Mouse (Mus musculus): ENCODE measurements at regions not wholly inside any gene's neighbourhood (a gene's known extent, or its start where the extent isn't known, plus 50 kb on each side); places are given as distances from the start of the nearest gene placed in this dataset.

DNA sequence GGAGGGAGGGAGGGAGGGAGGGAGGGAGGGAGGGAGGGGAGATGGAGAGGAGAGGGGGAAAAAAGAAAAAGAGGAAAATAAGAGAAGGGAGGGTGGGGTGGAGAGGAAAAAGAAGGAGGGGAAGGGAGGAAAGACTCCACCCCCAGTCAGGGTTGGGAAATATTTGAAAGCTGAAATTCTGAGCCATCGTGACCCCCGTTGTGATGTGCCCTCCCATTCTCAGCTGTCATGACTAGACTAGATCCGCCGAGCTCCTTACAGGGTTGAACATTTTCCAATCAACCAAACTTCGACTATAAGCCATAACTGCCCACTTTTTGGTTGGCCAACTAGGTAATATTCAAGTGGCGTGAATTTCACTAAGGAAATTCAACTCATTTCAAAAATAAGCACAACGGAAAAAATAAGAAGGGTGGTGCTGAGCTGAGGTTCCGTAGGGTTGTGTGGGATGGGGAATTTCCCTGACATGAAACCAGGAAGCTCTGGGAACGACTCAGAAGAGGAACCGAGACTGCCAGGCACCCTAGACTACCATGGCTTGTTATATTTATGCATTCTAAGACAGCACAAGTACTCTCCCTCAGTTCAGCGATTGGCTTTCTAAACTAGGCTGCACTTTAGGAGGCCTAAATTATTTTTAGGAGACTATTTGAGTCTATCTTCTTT, 234.4 kb downstream of the Epha4 start:
- no peak for DNase-seq

DNA sequence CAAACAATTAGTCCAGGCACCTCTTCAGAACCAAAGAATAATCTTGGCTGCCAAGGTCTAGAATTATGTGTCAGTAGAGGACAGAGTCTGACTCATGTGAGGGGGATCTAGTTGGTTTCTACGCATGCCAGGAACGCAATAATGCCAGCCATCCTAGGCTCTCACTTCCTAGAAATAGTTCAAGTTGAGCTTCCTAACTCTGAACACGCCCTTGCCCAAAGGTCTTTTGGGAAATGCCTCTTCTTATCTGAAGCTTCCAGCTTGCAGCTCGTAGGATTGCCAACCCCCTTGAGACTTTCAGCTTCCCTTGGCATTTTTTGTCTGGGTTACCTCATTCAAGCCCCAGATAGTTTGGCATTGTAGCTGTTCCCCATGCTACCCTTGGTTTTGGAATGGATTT, 233.1 kb downstream of the Epha4 start:
- no peak for DNase-seq

GRCm38 (mm10) chr1:77298713-77299132, 216.2 kb downstream of the Epha4 start:
- DNase-seq, result no peak

DNA sequence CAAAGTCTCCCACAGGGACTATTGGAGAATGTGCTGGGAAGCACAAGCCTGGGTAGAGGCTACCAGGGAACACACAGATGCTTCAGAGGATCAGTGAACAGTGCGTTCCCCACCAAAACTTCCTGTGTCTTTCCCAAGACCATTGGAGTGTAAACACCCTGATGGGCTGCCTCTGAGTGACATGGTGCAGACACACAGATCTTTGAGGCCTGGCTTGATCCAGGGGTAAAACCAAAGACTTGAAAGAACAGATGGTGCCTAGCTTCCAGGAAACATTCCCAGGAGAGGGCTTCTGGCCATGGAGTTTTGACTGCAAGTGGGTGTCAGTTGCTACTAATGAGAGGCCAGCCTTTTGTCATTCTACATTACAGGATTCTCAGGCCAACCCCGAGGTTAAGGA, 214.1 kb downstream of the Epha4 start:
- no peak for DNase-seq

GRCm38 (mm10) chr1:77304770-77305169, 210.1 kb downstream of the Epha4 start:
- no peak for DNase-seq

GRCm38 (mm10) chr1:77307745-77308144, 207.1 kb downstream of the Epha4 start:
- no peak for DNase-seq

DNA sequence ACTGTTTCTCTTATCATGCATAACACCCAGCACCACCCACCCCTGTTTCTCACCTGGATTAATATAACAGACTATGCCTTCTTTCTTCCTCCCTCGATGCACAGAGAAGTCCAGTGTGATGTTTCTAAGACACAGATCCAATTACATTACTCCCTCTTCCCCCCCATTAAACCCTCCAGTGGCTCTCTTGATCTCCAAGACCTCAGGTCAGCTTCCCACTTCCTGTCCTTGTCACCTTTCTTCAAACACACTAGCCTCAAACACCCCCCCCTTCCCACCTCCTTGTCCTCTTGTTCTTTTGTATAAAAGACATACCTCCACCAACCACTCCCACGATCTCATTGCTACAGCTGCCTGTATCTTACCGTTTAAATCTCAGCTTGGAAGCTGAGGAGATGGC, 201.8 kb downstream of the Epha4 start:
- DNase-seq, result no peak

DNA sequence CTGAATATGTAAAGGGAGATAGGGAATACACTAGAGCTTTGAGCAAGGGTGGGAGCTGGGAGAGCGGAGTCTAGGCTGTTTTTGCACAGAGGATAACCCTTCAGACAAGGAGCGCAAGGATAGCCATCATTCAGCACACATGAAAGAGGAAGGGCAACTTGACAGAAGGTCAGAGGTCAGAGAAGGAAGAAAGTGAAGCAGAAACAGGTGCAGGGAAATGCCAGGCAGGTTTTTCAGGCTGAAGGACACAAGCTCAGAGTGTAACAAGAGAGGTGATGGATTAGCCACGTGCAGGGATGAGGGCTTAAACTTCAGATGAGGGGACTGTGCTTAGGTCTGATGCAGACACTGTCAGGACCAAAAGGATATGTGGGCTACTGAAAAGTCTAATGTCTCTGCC, 199.5 kb downstream of the Epha4 start:
- no peak for DNase-seq

DNA sequence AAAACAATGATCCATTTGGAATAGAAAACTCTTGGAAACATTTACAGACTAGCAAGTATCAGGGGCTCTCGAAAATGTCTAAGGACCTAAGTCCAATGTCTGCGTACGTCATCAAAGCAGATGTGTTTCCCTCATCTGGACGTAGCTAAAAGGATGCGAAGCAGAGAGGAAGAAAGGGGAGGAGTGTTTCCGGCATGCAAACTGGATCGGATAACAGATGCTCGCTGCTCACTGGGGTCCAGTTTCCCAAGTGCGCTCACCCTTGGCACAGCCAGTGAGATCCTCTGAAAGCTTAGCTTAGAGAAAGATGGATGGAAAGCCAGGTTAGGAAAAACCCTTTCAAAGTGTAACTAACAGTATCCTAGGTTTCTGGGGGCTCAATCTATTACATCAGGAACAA, 198.7 kb downstream of the Epha4 start:
- DNase-seq, result no peak

Small RNA genes lying in the stretch of these regions (microRNA-seq; reads per million reads assigned to microRNA genes)
- 0 reads per million in 2 experiments for gene Mir6343

Data from adrenal gland, adult 8-10 months (tissue).